Comparison of ENCODE assay signal across 13 mouse cellular contexts in the genomic region with DNA sequence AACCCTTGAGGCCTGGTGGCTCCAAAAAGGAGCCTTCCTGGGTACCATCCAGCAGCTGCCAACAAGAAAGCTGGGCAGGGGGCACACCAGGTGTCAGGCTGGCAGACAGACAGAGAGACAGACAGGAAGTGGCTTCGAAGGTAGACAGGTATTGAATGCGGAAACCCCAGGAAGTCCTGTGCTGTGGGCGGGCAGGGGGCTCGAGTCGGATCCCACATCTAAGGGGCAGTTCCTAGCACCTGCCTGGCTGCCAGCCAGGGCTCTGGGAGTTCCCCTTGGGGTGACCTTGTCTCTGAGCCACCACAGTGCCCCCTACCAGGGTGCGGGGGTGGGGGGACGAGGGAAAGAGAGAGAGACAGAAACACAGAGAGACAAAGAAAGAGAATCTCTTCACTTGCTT. TPM values are rescaled to one million over a fixed set of nuclear protein-coding genes. Genes with fewer than 3 reads are reported as not detected.
A peak's percentile ranks its signal among the peaks of the same experiment; 100 is the strongest.
DNase-seq lines count a peak whose midpoint lies in the region; ATAC-seq lines count a peak whose summit lies in the region.
"Had no signal": no experiment of that assay in that cellular context is flagged by ENCODE, and none has a peak within 500 bp of the region (broad histone marks: within the 10 kb centered on the region; RNA-seq: fewer than 3 reads in every experiment).

No protein-coding gene starts in this region.

- DNase-seq in CD4-positive helper T cell, adult 2 months (ENCODE audit: low read depth, low spot score): peak; percentile 91
- peak; percentile 91 for DNase-seq in naive thymus-derived CD4-positive, alpha-beta T cell, adult 2 months (ENCODE audit: low read depth)
- peak; percentile 87 for DNase-seq in thymus, postnatal 0 days (ENCODE audit: low spot score)
- no peak for DNase-seq in left cerebral cortex, adult 18-20 months (ENCODE audit: low spot score in 2 of 2)
- DNase-seq in retina, embryonic 14.5 days (ENCODE audit: low spot score): no peak
- DNase-seq in urinary bladder, postnatal 36 days (ENCODE audit: low spot score in 2 of 2): no peak
- DNase-seq: adrenal gland, postnatal 25 days; cerebellum, adult 9-11 months; heart, postnatal 36 days; lung, adult 18-20 months; right cerebral cortex, postnatal 25 days had no signal

- ATAC-seq in CD4-positive, CD25-positive, alpha-beta regulatory T cell, adult 4 months: peak; percentile 88
- ATAC-seq: forebrain, embryonic 13.5 days had no signal

RNA-seq across cellular contexts. Expression of a gene that starts 25.9 kb away (rescaled TPM):
- polyA plus RNA-seq in CD4-positive, CD25-positive, alpha-beta regulatory T cell, adult 4 months (2017; shearing (Covaris generic)): 10 to 100 TPM in 1 of 2 experiments, 1 to 10 TPM in 1; 7.1 to 12.4 TPM
- polyA plus RNA-seq in thymus, postnatal 0 days (2015; fragmentation: Nextera tagmentation; extraction: Ambion mirVana): 32.8 and 33.9 TPM in 2 replicates
- total RNA-seq in left cerebral cortex, adult 18-20 months (2021): 1 to 10 TPM; 2.8 to 4.2 TPM

RNA-seq across cellular contexts. Expression of a gene that starts 39.3 kb away (rescaled TPM):
- 100 to 1,000 TPM; 128 to 173 TPM for polyA plus RNA-seq in CD4-positive, CD25-positive, alpha-beta regulatory T cell, adult 4 months (2017; shearing (Covaris generic))
- 133 and 135 TPM in 2 replicates for polyA plus RNA-seq in thymus, postnatal 0 days (2015; fragmentation: Nextera tagmentation; extraction: Ambion mirVana)
- 10 to 100 TPM; 80.1 to 80.6 TPM for total RNA-seq in left cerebral cortex, adult 18-20 months (2021)

RNA-seq across cellular contexts. Expression of a gene that starts 39.7 kb away (rescaled TPM):
- 10 to 100 TPM; 17.1 to 31.0 TPM for polyA plus RNA-seq in CD4-positive, CD25-positive, alpha-beta regulatory T cell, adult 4 months (2017; shearing (Covaris generic))
- 16.8 and 21.4 TPM in 2 replicates for polyA plus RNA-seq in thymus, postnatal 0 days (2015; fragmentation: Nextera tagmentation; extraction: Ambion mirVana)
- 10 to 100 TPM; 15.2 to 23.6 TPM for total RNA-seq in left cerebral cortex, adult 18-20 months (2021)

RNA-seq across cellular contexts. Expression of a gene that starts 59.6 kb away (rescaled TPM):
- 100 to 1,000 TPM; 102 to 130 TPM for polyA plus RNA-seq in CD4-positive, CD25-positive, alpha-beta regulatory T cell, adult 4 months (2017; shearing (Covaris generic))
- polyA plus RNA-seq in thymus, postnatal 0 days (2015; fragmentation: Nextera tagmentation; extraction: Ambion mirVana): 69.3 and 75.9 TPM in 2 replicates
- 10 to 100 TPM; 57.9 to 58.0 TPM for total RNA-seq in left cerebral cortex, adult 18-20 months (2021)

Comparison
In these comparisons a context has a peak if more than half of its experiments do, and no peak if none do; other contexts are left out.
1. DNase-seq: peak in CD4-positive helper T cell, adult 2 months (single experiment), naive thymus-derived CD4-positive, alpha-beta T cell, adult 2 months (single experiment) and thymus, postnatal 0 days (single experiment); none in left cerebral cortex, adult 18-20 months (0 of 2), retina, embryonic 14.5 days (single experiment) and urinary bladder, postnatal 36 days (0 of 2).